Mouse (Mus musculus) stomach, embryonic 15.5 days (tissue): ENCODE measurements around the gene Cwc27. TPM values are rescaled to one million over a fixed set of nuclear protein-coding genes. Genes with fewer than 3 reads are reported as not detected.
A peak's percentile ranks its signal among the peaks of the same experiment; 100 is the strongest.

Source experiments
- ATAC-seq: fragments of 200-750 bp; cut with Nextera tagmentation; 2 replicates; pipeline ENCODE4 v1.8.0; 2017; ENCODE audit warnings: low read depth, moderate number of reproducible peaks, moderate TSS enrichment; ENCODE audit not compliant: insufficient read depth, low FRiP score
- H3K27ac ChIP-seq: fragments of 300-500 bp; sonication (generic); 2 replicates; pipeline ENCODE4 v1.5.1; 2015; ENCODE audit warnings: mild to moderate bottlenecking, inconsistent platforms
- H3K27me3 ChIP-seq: fragments of 300-500 bp; sonication (generic); replicated peaks from 2 replicates; pipeline ENCODE4 v1.6.1; 2015; ENCODE audit warnings: inconsistent platforms
- H3K36me3 ChIP-seq: fragments of 300-500 bp; sonication (generic); 2 replicates; pipeline ENCODE4 v1.6.1; 2015; ENCODE audit warnings: inconsistent platforms
- H3K4me1 ChIP-seq: fragments of 300-500 bp; sonication (generic); 2 replicates; pipeline ENCODE4 v1.6.1; 2015; ENCODE audit warnings: inconsistent platforms
- H3K4me2 ChIP-seq: fragments of 300-500 bp; sonication (generic); 2 replicates; pipeline ENCODE4 v1.6.1; 2015; ENCODE audit warnings: mild to moderate bottlenecking, inconsistent platforms
- H3K4me3 ChIP-seq: fragments of 300-500 bp; sonication (generic); replicated peaks from 2 replicates; pipeline ENCODE4 v1.5.1; 2015; ENCODE audit warnings: inconsistent platforms
- H3K9ac ChIP-seq: fragments of 300-500 bp; sonication (generic); 2 replicates; pipeline ENCODE4 v1.6.1; 2015; ENCODE audit warnings: inconsistent platforms
- H3K9me3 ChIP-seq: fragments of 300-500 bp; sonication (generic); 2 replicates; pipeline ENCODE4 v1.6.1; 2016; ENCODE audit warnings: inconsistent platforms
- WGBS: fragments of 180-500 bp; shearing (Covaris S2); methylation state at CpG from one replicate; pipeline ENCODE4 v1.1.7; 2015; 5-methylcytosine and 5-hydroxymethylcytosine counted together
- polyA plus RNA-seq: library from polyadenylated mRNA; unstranded; fragments of >200 nt; fragmentation: Nextera tagmentation; extraction: Ambion mirVana; gene quantifications from 2 replicates; pipeline ENCODE4 v1.2.1, GENCODE M21; 2015

Cwc27 gene
- polyA plus RNA-seq, 1 experiment from 2014 or later, result 23.8 TPM

- ATAC-seq, result no peak
- no peaks in the 10 kb centered on the region for H3K9me3 ChIP-seq
- H3K4me1 ChIP-seq, result no peaks in the 10 kb centered on the region
- H3K36me3 ChIP-seq, result no peaks in the 10 kb centered on the region
- no peak overlapping the region for H3K9ac ChIP-seq
- 86% methylated on average over 4 of the region's 4 CpGs for WGBS
- no peak overlapping the region for H3K4me3 ChIP-seq
- H3K4me2 ChIP-seq, result no peak overlapping the region
- H3K27me3 ChIP-seq, result no peaks in the 10 kb centered on the region
- H3K27ac ChIP-seq, result no peak overlapping the region
These were observed 54.5 kb downstream of the Cwc27 start for GRCm38 (mm10) chr13:104762401-104762800.

DNA sequence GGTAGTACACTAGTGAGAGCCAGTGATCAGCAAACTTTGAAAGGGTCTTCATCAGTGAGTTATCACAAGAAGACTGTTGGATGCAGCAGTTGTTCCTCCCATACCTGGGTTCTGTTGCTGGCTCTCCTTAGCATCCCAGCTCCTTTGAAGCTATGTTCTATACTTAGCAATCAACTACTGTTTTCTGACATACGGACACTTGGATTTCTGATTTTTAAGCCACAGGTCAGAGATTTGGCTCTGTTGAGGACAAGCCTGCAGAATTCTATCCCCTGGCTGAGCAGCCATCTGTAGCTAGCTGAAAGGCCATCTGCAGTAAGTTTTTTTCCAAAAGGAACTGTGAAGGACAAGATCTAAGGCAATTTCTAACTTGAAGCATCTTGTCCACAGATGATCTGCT lies 57.6 kb downstream of the Cwc27 start:
- no peak for ATAC-seq
- Histone ChIP-seq H3K27me3 (no peaks in the 10 kb centered on the region), H3K27ac (no peak overlapping the region), H3K36me3 (no peaks in the 10 kb centered on the region), H3K9ac (no peak overlapping the region), H3K9me3 (no peaks in the 10 kb centered on the region), H3K4me1 (no peaks in the 10 kb centered on the region), H3K4me2 (no peak overlapping the region), H3K4me3 (no peak overlapping the region)
- 100% methylated on average over 1 of the region's 1 CpGs for WGBS

GRCm38 (mm10) chr13:104747032-104747431 lies 69.9 kb downstream of the Cwc27 start:
- no peak overlapping the region for H3K9ac ChIP-seq
- H3K27me3 ChIP-seq, result no peaks in the 10 kb centered on the region
- H3K4me2 ChIP-seq, result no peak overlapping the region
- no peak overlapping the region for H3K27ac ChIP-seq
- H3K36me3 ChIP-seq, result no peaks in the 10 kb centered on the region
- H3K4me3 ChIP-seq, result no peak overlapping the region
- no peaks in the 10 kb centered on the region for H3K9me3 ChIP-seq
- ATAC-seq, result no peak
- H3K4me1 ChIP-seq, result no peaks in the 10 kb centered on the region

GRCm38 (mm10) chr13:104742866-104743265 lies 74.1 kb downstream of the Cwc27 start:
- Histone ChIP-seq H3K4me2 (no peak overlapping the region), H3K4me3 (no peak overlapping the region), H3K27ac (no peak overlapping the region), H3K9ac (no peak overlapping the region), H3K4me1 (no peaks in the 10 kb centered on the region), H3K27me3 (no peaks in the 10 kb centered on the region), H3K36me3 (no peaks in the 10 kb centered on the region), H3K9me3 (no peaks in the 10 kb centered on the region)
- no peak for ATAC-seq
- 84% methylated on average over 4 of the region's 4 CpGs for whole genome bisulfite sequencing

DNA sequence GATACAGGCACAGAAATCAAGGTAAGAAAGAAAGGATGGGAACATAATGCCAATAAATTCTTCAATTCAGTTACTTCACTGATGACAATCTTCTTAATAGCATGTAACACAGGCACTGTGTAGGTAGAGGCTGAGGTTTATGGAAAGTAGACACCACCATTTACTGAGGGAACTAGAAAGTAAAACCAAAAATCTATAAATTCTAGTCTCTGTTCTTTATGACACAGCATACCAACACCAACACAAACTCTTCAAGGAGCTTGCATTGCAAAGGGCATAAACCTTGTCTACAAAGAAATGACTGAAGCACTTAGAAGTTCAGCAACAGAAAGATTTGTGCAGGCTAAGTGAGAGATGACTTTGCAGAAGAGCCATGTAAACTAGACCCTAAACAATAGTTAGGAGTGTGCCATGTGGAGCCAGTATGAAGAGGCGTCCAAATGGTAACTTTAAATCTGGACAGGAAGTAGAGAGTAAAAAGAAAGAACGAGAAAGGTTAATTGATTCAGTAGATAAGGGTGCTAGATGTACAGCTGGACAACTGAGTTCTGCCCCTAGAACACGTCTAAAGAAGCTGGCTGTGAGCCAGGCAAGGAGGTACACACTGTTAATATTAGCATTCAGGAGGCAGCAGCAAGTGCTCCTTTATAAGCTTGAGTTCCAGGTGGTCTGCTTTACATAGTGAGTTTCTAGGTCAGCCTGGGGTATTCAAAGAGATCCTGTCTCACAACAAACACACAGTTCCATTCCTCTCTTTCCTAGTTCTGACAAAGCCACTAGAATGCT lies 87.5 kb downstream of the Cwc27 start:
- no peak overlapping the region for H3K9ac ChIP-seq
- H3K4me1 ChIP-seq, result no peaks in the 10 kb centered on the region
- WGBS, result 42% methylated on average over 3 of the region's 3 CpGs
- no peaks in the 10 kb centered on the region for H3K36me3 ChIP-seq
- H3K4me3 ChIP-seq, result no peak overlapping the region
- H3K4me2 ChIP-seq, result no peak overlapping the region
- no peaks in the 10 kb centered on the region for H3K9me3 ChIP-seq
- ATAC-seq, result no peak
- no peak overlapping the region for H3K27ac ChIP-seq
- no peaks in the 10 kb centered on the region for H3K27me3 ChIP-seq

DNA sequence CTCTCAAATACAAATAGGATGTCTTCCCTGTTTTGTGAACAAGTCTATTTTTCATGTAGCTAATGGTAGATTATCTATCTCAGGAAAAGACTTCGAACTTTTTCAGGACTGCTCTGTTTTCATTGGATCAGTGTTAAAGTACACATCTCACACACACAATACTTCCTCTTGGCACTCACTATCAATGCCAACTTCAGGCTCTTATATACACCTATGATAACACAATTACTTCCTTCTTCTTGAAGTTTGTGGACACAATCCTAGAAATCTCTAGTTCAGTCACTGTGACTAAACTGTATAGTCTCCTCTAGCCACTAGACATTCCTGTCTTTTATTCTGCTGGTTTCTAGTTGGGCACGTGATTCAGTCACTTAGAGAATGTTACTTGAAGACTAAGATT lies 89.3 kb downstream of the Cwc27 start:
- ATAC-seq, result no peak
- Histone ChIP-seq H3K4me3 (no peak overlapping the region), H3K4me1 (no peaks in the 10 kb centered on the region), H3K27me3 (no peaks in the 10 kb centered on the region), H3K9me3 (no peaks in the 10 kb centered on the region), H3K36me3 (no peaks in the 10 kb centered on the region), H3K9ac (no peak overlapping the region), H3K4me2 (no peak overlapping the region), H3K27ac (no peak overlapping the region)
- 88% methylated on average over 2 of the region's 2 CpGs for WGBS

DNA sequence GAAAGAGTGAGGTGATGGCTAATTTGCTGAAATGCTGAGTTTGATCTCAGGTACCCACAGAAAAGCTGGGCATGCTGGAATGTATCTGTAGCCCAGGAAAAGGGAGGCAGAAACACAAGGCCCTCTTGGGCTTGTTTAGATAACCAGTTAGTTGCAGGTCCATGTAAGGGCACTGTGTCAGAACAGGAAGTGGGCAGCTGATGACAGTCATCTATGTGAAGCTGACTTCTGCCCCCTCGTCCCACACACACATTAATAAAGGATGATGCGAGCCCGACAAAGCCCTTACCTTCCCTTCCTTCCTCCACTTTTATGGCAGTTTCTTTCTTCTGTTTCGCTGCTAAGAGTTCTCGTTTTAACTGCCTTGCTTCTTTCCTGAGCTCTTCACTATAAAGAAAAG lies 96.8 kb downstream of the Cwc27 start:
- ATAC-seq, result no peak
- Histone ChIP-seq H3K9ac (no peak overlapping the region), H3K27me3 (no peaks in the 10 kb centered on the region), H3K27ac (no peak overlapping the region), H3K4me2 (no peak overlapping the region), H3K36me3 (peaks cover 3% of the 10 kb centered on the region; the same call in 1 of the 2 replicates), H3K4me1 (no peaks in the 10 kb centered on the region), H3K9me3 (no peaks in the 10 kb centered on the region), H3K4me3 (no peak overlapping the region)
- 68% methylated on average over 5 of the region's 5 CpGs for WGBS

DNA sequence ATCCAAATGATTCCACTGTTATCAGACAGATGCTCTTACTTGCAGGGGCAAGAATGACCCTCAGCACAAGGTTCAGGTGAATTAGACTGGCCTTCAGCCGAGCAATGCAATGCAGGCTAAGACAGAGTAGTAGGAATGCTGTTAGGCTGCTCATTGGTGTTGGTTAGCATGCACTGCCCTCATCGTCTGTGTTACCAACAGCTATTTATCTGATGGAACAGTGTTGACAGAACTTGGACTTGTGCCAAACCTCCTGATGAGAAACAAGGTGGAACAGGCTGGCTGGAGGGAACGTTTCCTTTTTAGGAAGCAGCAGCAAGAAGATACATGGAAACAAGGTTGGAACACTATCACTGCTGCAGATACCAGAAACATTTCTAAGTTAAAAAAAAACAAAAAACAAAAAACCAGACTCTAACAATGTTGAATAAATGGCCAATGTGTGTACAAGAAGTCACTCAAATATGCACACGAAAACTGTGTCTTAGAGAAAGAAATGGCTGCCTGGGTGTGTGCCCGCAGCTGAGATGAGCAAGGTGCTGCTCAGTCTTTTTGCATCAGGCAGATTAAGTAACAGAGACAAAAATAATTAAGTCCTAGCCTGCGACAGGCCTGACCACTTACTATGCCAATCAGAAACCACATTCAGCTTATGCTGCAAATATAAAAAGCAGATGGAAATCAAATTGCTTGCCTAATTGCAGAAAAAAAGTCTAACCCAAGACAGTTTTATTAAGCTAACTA lies 122.2 kb downstream of the Cwc27 start:
- H3K27me3 ChIP-seq, result no peaks in the 10 kb centered on the region
- 42% methylated on average over 6 of the region's 6 CpGs for WGBS
- no peak overlapping the region for H3K4me2 ChIP-seq
- H3K36me3 ChIP-seq, result no peaks in the 10 kb centered on the region
- no peaks in the 10 kb centered on the region for H3K9me3 ChIP-seq
- no peak overlapping the region for H3K9ac ChIP-seq
- no peak overlapping the region for H3K4me3 ChIP-seq
- H3K27ac ChIP-seq, result peak overlapping the region; percentile 35; the same call in 1 of the 2 replicates
- peak; percentile 63; the same call in 1 of the 2 replicates for ATAC-seq
- H3K4me1 ChIP-seq, result 0 out of 2 replicates have a peak, but pooled peaks cover 4% of the 10 kb centered on the region

GRCm38 (mm10) chr13:104692710-104693109 lies 124.2 kb downstream of the Cwc27 start:
- no peak for ATAC-seq
- WGBS, result 74% methylated on average over 3 of the region's 3 CpGs

GRCm38 (mm10) chr13:104685537-104685936 lies 131.4 kb downstream of the Cwc27 start:
- 71% methylated on average over 2 of the region's 2 CpGs for WGBS
- H3K27ac ChIP-seq, result no peak overlapping the region
- no peaks in the 10 kb centered on the region for H3K36me3 ChIP-seq
- H3K9ac ChIP-seq, result no peak overlapping the region
- no peak for ATAC-seq
- no peak overlapping the region for H3K4me3 ChIP-seq
- no peak overlapping the region for H3K4me2 ChIP-seq
- H3K9me3 ChIP-seq, result no peaks in the 10 kb centered on the region
- H3K4me1 ChIP-seq, result no peaks in the 10 kb centered on the region
- no peaks in the 10 kb centered on the region for H3K27me3 ChIP-seq

More at GRCm38 (mm10) chr13:104692710-104693109, 124.2 kb downstream of the Cwc27 start:
- Histone ChIP-seq H3K9me3 (no peaks in the 10 kb centered on the region), H3K4me3 (no peak overlapping the region), H3K4me1 (0 out of 2 replicates have a peak, but pooled peaks cover 4% of the 10 kb centered on the region), H3K27me3 (no peaks in the 10 kb centered on the region), H3K9ac (no peak overlapping the region), H3K27ac (no peak overlapping the region), H3K4me2 (no peak overlapping the region), H3K36me3 (no peaks in the 10 kb centered on the region)

- H3K4me2 ChIP-seq, result no peak overlapping the region
- no peaks in the 10 kb centered on the region for H3K27me3 ChIP-seq
- no peak overlapping the region for H3K9ac ChIP-seq
- WGBS, result 23% methylated on average over 6 of the region's 6 CpGs
- H3K4me3 ChIP-seq, result no peak overlapping the region
- H3K4me1 ChIP-seq, result no peaks in the 10 kb centered on the region
- no peak overlapping the region for H3K27ac ChIP-seq
- H3K36me3 ChIP-seq, result no peaks in the 10 kb centered on the region
- ATAC-seq, result no peak
- H3K9me3 ChIP-seq, result no peaks in the 10 kb centered on the region
These were observed 132.5 kb downstream of the Cwc27 start for GRCm38 (mm10) chr13:104684361-104685011.

DNA sequence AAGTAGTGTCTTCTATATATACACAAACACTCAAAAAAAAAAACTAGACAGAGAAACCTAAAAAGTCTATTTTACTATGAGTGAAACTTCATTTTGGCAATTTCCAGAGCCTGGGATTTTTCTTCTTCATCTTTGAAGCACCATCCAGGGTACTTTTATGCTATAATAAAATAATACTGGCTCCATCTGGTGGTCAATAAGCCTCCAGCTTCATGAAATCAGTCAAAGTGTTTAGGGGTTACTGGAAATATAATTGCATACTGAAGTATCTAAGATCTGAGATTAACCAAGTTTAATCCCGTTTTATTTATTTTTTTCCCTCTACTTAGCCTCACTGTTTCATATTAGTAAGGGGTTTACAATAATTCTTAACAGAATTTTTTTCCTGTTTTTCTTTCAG lies 135.7 kb downstream of the Cwc27 start:
- Histone ChIP-seq H3K4me2 (no peak overlapping the region), H3K9me3 (no peaks in the 10 kb centered on the region), H3K4me3 (no peak overlapping the region), H3K27me3 (no peaks in the 10 kb centered on the region), H3K4me1 (no peaks in the 10 kb centered on the region), H3K9ac (no peak overlapping the region), H3K36me3 (no peaks in the 10 kb centered on the region), H3K27ac (no peak overlapping the region)
- ATAC-seq, result no peak
- 74% methylated on average over 1 of the region's 1 CpGs for WGBS
